Mouse (Mus musculus): ENCODE data around the gene 1810049J17Rik. TPM values are rescaled to one million over a fixed set of nuclear protein-coding genes. Genes with fewer than 3 reads are reported as not detected.

The 1810049J17Rik gene
- total and polyA plus RNA-seq, 3 experiments, result 23.9 TPM; not detected in 2

DNA sequence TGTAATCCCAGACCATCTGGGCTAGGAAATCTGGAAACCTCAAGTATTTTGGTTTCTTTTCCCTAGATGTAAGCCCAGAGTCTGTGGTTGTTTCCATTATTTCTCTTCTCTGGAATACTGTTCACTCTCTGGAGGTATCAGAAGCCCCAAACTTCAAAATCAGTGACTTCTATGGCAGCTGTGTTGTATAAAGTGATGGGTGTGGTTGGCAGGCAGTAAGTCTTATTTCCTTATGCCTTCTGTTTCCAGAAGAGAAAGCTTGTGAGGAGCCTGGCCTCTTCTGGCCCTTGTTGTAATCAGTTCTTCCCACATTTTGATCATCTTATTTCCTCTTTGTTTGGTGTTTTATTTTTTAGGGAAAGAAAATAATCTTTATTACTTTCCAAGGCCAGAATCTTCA, 9.2 kb upstream of the 1810049J17Rik start:
- peaks cover 14 to 53% of the 10 kb centered on the region in 2 experiments for H3K36me3 ChIP-seq (ENCODE audit: control insufficient read depth in 1 of 2, insufficient read depth in 2 of 2, low read length in 2 of 2)
- H3K4me1 ChIP-seq (ENCODE audit: control insufficient read depth in 1 of 2, insufficient read depth in 2 of 2, low read length in 2 of 2), result peaks cover 18 to 26% of the 10 kb centered on the region in 2 experiments
- no peak overlapping the region for H3K4me3 ChIP-seq (ENCODE audit: control insufficient read depth in 1 of 2, insufficient read depth in 1 of 2, low read depth in 2 of 2, low read length in 2 of 2)
- no peaks in the 10 kb centered on the region for H3K9me3 ChIP-seq (replicated peaks; ENCODE audit: insufficient read depth, low read length)
- no peak overlapping the region for H3K9ac ChIP-seq (ENCODE audit: control insufficient read depth, low read depth, low read length, poor library complexity, severe bottlenecking)
- H3K27ac ChIP-seq (ENCODE audit: control insufficient read depth, low read depth, low read length), result no peak overlapping the region
- H3K27me3 ChIP-seq (ENCODE audit: control insufficient read depth in 1 of 2, insufficient read depth in 2 of 2, low read length in 2 of 2), result no peaks in the 10 kb centered on the region
- TF ChIP-seq SIN3A (IDR thresholded peaks at IDR 0.05; ENCODE audit: low read length), result 0 out of 2 replicates have a peak, but pooled peaks have one; percentile 21
- peak; percentile 41; the same call in 1 of the 2 replicates for TF ChIP-seq RCOR1 (IDR thresholded peaks at IDR 0.05; ENCODE audit: low read depth, low read length)
- no peak for TF ChIP-seq JUND (IDR thresholded peaks at IDR 0.05; ENCODE audit: low read depth, low read length)
- TF ChIP-seq ETS1 (IDR thresholded peaks at IDR 0.05; ENCODE audit: low read depth, low read length), result no peak
- TF ChIP-seq TCF12 (IDR thresholded peaks at IDR 0.05; ENCODE audit: low read depth, low read length), result peak; percentile 39; the same call in 1 of the 2 replicates
- peak in 1 of 2 experiments; percentile 28; a peak in 1 of 4 replicates for TF ChIP-seq EP300 (IDR thresholded peaks at IDR 0.05; ENCODE audit: low read depth in 1 of 2, low read length in 2 of 2)
- TF ChIP-seq TAL1 (IDR thresholded peaks at IDR 0.05; ENCODE audit: low read length), result peak; percentile 57
- TF ChIP-seq ELF1 (IDR thresholded peaks at IDR 0.05; ENCODE audit: low read depth, low read length), result 0 out of 2 replicates have a peak, but pooled peaks have one; percentile 19
- peak; percentile 61 for DNase-seq (ENCODE audit: low read depth, low spot score)
- peaks cover 75% of the 10 kb centered on the region for H3K79me2 ChIP-seq (ENCODE audit: control insufficient read depth, insufficient read depth, low read length, poor library complexity)

DNA sequence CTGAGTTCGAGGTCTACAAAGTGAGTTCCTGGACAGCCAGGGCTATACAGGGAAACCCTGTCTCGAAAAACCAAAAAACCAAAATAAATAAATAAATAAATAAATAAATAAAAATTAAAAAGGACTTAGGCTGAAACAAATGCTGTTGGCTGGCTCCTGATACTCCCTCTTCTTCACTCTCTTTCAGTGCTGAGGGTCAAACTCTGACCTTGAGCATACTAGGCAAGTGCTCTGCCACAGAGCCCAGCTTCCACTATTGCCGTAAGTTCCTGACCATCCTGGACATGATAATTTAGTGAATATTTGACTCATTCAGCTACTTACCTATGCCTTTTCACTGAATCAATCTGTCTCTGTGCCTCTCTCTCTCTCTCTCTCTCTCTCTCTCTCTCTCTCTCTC, 8.7 kb upstream of the 1810049J17Rik start:
- no peak overlapping the region for H3K9ac ChIP-seq (ENCODE audit: control insufficient read depth, low read depth, low read length, poor library complexity, severe bottlenecking)
- no peaks in the 10 kb centered on the region for H3K9me3 ChIP-seq (replicated peaks; ENCODE audit: insufficient read depth, low read length)
- H3K4me1 ChIP-seq (ENCODE audit: control insufficient read depth in 1 of 2, insufficient read depth in 2 of 2, low read length in 2 of 2), result peaks cover 14 to 28% of the 10 kb centered on the region in 2 experiments
- H3K27me3 ChIP-seq (ENCODE audit: control insufficient read depth in 1 of 2, insufficient read depth in 2 of 2, low read length in 2 of 2), result no peaks in the 10 kb centered on the region
- no peak for DNase-seq (ENCODE audit: low read depth, low spot score)
- no peak overlapping the region for H3K4me3 ChIP-seq (ENCODE audit: control insufficient read depth in 1 of 2, insufficient read depth in 1 of 2, low read depth in 2 of 2, low read length in 2 of 2)
- TF ChIP-seq USF2 (IDR thresholded peaks at IDR 0.05; ENCODE audit: borderline replicate concordance in 1 of 2, insufficient read depth in 1 of 2, low read depth in 1 of 2, low read length in 2 of 2), result no peak
- TF ChIP-seq SIN3A (IDR thresholded peaks at IDR 0.05; ENCODE audit: low read length), result no peak
- no peak for TF ChIP-seq MYB (IDR thresholded peaks at IDR 0.05; ENCODE audit: low read depth, low read length)
- TF ChIP-seq MXI1 (IDR thresholded peaks at IDR 0.05; ENCODE audit: low read depth, low read length), result no peak
- no peak for TF ChIP-seq TBP (IDR thresholded peaks at IDR 0.05; ENCODE audit: low read depth, low read length)
- TF ChIP-seq USF1 (IDR thresholded peaks at IDR 0.05; ENCODE audit: low read depth, low read length), result no peak
- no peak for TF ChIP-seq POLR2A (IDR thresholded peaks at IDR 0.05; ENCODE audit: control insufficient read depth in 1 of 2, insufficient read depth in 1 of 2, low read depth in 1 of 2, low read length in 2 of 2, poor library complexity in 1 of 2)
- H3K36me3 ChIP-seq (ENCODE audit: control insufficient read depth in 1 of 2, insufficient read depth in 2 of 2, low read length in 2 of 2), result peaks cover 14 to 55% of the 10 kb centered on the region in 2 experiments
- no peak overlapping the region for H3K27ac ChIP-seq (ENCODE audit: control insufficient read depth, low read depth, low read length)
- H3K79me2 ChIP-seq (ENCODE audit: control insufficient read depth, insufficient read depth, low read length, poor library complexity), result peaks cover 77% of the 10 kb centered on the region

GRCm38 (mm10) chr15:12324326-12324725, 2.6 kb upstream of the 1810049J17Rik start:
- Histone ChIP-seq H3K79me2 (ENCODE audit: control insufficient read depth, insufficient read depth, low read length, poor library complexity) (peaks cover 72% of the 10 kb centered on the region), H3K36me3 (ENCODE audit: control insufficient read depth in 1 of 2, insufficient read depth in 2 of 2, low read length in 2 of 2) (peaks cover 18 to 42% of the 10 kb centered on the region in 2 experiments), H3K9me3 (replicated peaks; ENCODE audit: insufficient read depth, low read length) (no peaks in the 10 kb centered on the region), H3K9ac (ENCODE audit: control insufficient read depth, low read depth, low read length, poor library complexity, severe bottlenecking) (no peak overlapping the region; the same call in 1 of the 2 replicates), H3K4me3 (ENCODE audit: control insufficient read depth in 1 of 2, insufficient read depth in 1 of 2, low read depth in 2 of 2, low read length in 2 of 2) (no peak overlapping the region), H3K27me3 (ENCODE audit: control insufficient read depth in 1 of 2, insufficient read depth in 2 of 2, low read length in 2 of 2) (no peaks in the 10 kb centered on the region), H3K4me1 (ENCODE audit: control insufficient read depth in 1 of 2, insufficient read depth in 2 of 2, low read length in 2 of 2) (peaks cover 7 to 21% of the 10 kb centered on the region in 2 experiments), H3K27ac (ENCODE audit: control insufficient read depth, low read depth, low read length) (no peak overlapping the region)
- DNase-seq (ENCODE audit: low read depth, low spot score), result no peak
- TF ChIP-seq TCF12 (IDR thresholded peaks at IDR 0.05; ENCODE audit: low read depth, low read length) (no peak), EP300 (IDR thresholded peaks at IDR 0.05; ENCODE audit: low read depth in 1 of 2, low read length in 2 of 2) (no peak), ZKSCAN1 (IDR thresholded peaks at IDR 0.05; ENCODE audit: low read depth, low read length) (no peak), SMC3 (IDR thresholded peaks at IDR 0.05; ENCODE audit: low read depth, low read length) (no peak), MAFK (IDR thresholded peaks at IDR 0.05; ENCODE audit: borderline replicate concordance, low read depth, low read length) (no peak), ETS1 (IDR thresholded peaks at IDR 0.05; ENCODE audit: low read depth, low read length) (no peak), POLR2A (IDR thresholded peaks at IDR 0.05; ENCODE audit: control insufficient read depth in 1 of 2, insufficient read depth in 1 of 2, low read depth in 1 of 2, low read length in 2 of 2, poor library complexity in 1 of 2) (no peak), KAT2A (conservative IDR thresholded peaks at IDR 0.05; ENCODE audit: low read depth, low read length) (no peak), MYB (IDR thresholded peaks at IDR 0.05; ENCODE audit: low read depth, low read length) (no peak), CHD2 (IDR thresholded peaks at IDR 0.05; ENCODE audit: low read length) (no peak), USF2 (IDR thresholded peaks at IDR 0.05; ENCODE audit: borderline replicate concordance in 1 of 2, insufficient read depth in 1 of 2, low read depth in 1 of 2, low read length in 2 of 2) (no peak), TBP (IDR thresholded peaks at IDR 0.05; ENCODE audit: low read depth, low read length) (no peak), POLR2AphosphoS5 (IDR thresholded peaks at IDR 0.05; ENCODE audit: borderline replicate concordance, low read depth, low read length) (no peak), GATA1 (IDR thresholded peaks at IDR 0.05; ENCODE audit: low read depth, low read length) (no peak), MEF2A (IDR thresholded peaks at IDR 0.05; ENCODE audit: extremely low read depth, insufficient replicate concordance, low read depth, low read length, poor library complexity, severe bottlenecking) (no peak), CTCF (IDR thresholded peaks at IDR 0.05 in 2 of 3, conservative IDR thresholded peaks at IDR 0.05 in 1 of 3; ENCODE audit: control insufficient read depth in 1 of 3, insufficient read depth in 1 of 3, low read depth in 2 of 3, low read length in 3 of 3, poor library complexity in 1 of 3, severe bottlenecking in 1 of 3) (no peak), NELFE (IDR thresholded peaks at IDR 0.05; ENCODE audit: low read depth, low read length) (no peak)

Measured in MEL (cell line).